Mouse (Mus musculus) layer of hippocampus, postnatal 36 days (tissue): ENCODE measurements at regions not wholly inside any gene's neighbourhood (a gene's known extent, or its start where the extent isn't known, plus 50 kb on each side); places are given as distances from the start of the nearest gene placed in this dataset.

Experiments used
- DNase-seq, 2 experiments: peaks; one replicate each; pipeline ENCODE4 v3.0.0; 2022

- peak; percentile 62 to 64 for DNase-seq
These were observed 409.7 kb downstream of the Zfp704 start for GRCm38 (mm10) chr3:9200156-9200555.

- no peak for DNase-seq
These were observed 411.1 kb downstream of the Zfp704 start for GRCm38 (mm10) chr3:9198652-9199332.

- DNase-seq = no peak
These were observed 414.1 kb downstream of the Zfp704 start for GRCm38 (mm10) chr3:9195781-9196180.

GRCm38 (mm10) chr3:9189366-9190287 lies 420.3 kb downstream of the Zfp704 start:
- peak; percentile 42 to 62 for DNase-seq

- no peak for DNase-seq
These were observed 423.3 kb downstream of the Zfp704 start for GRCm38 (mm10) chr3:9186364-9187120.

GRCm38 (mm10) chr3:9181576-9181975 lies 428.3 kb downstream of the Zfp704 start:
- no peak for DNase-seq

- DNase-seq = no peak
These were observed 430.2 kb downstream of the Zfp704 start for GRCm38 (mm10) chr3:9179641-9180040.

GRCm38 (mm10) chr3:9174517-9174832 lies 435.4 kb downstream of the Zfp704 start:
- DNase-seq = no peak

- peak; percentile 51 to 70 for DNase-seq
These were observed 436.0 kb downstream of the Zfp704 start for GRCm38 (mm10) chr3:9173643-9174516.

- DNase-seq = no peak
These were observed 437.9 kb downstream of the Zfp704 start for GRCm38 (mm10) chr3:9171970-9172369.

GRCm38 (mm10) chr3:9168955-9169354 lies 440.9 kb downstream of the Zfp704 start:
- DNase-seq = no peak

GRCm38 (mm10) chr3:9159073-9159472 lies 450.8 kb downstream of the Zfp704 start:
- DNase-seq = no peak

GRCm38 (mm10) chr3:9154172-9154571 lies 455.7 kb downstream of the Zfp704 start:
- DNase-seq = no peak

- no peak for DNase-seq
These were observed 456.2 kb downstream of the Zfp704 start for GRCm38 (mm10) chr3:9153690-9154089.

GRCm38 (mm10) chr3:9152256-9152655 lies 457.6 kb downstream of the Zfp704 start:
- no peak for DNase-seq

- DNase-seq = no peak
These were observed 458.3 kb downstream of the Zfp704 start for GRCm38 (mm10) chr3:9151590-9151989.

GRCm38 (mm10) chr3:9148605-9149004 lies 461.3 kb downstream of the Zfp704 start:
- DNase-seq = no peak

GRCm38 (mm10) chr3:9146481-9146880 lies 463.4 kb downstream of the Zfp704 start:
- no peak for DNase-seq

- no peak for DNase-seq
These were observed 464.3 kb downstream of the Zfp704 start for GRCm38 (mm10) chr3:9145612-9146011.

GRCm38 (mm10) chr3:9141836-9142235 lies 468.0 kb downstream of the Zfp704 start:
- DNase-seq = no peak

- DNase-seq = peak; percentile 14 to 20
These were observed 472.6 kb downstream of the Zfp704 start for GRCm38 (mm10) chr3:9137131-9137874.
